Mouse (Mus musculus) erythroblast, adult 5-6 weeks (primary cell): ENCODE results near the gene Cfap45. TPM values are rescaled to one million over a fixed set of nuclear protein-coding genes. Genes with fewer than 3 reads are reported as not detected.
A peak's percentile ranks its signal among the peaks of the same experiment; 100 is the strongest.

Experiments used
- ATAC-seq: replicated peaks from 2 replicates; pipeline ENCODE4 v1.8.0; 2016; ENCODE audit warnings: moderate number of reproducible peaks, mild to moderate bottlenecking, moderate TSS enrichment, inconsistent platforms; ENCODE audit not compliant: poor library complexity, low FRiP score, severe bottlenecking
- total RNA-seq, 2 experiments: library from RNA; stranded (forward) in 1 of 2; stranded (reverse) in 1 of 2; fragments of 150-400 nt in 1 of 2; fragments of 200-764, 138-1000 nt in 1 of 2; gene quantifications; 2 replicates each; pipeline versions ENCODE4 v1.2.3 to v1.2.4; 2015 to 2017; ENCODE audit warnings: low replicate concordance in 2 of 2

Gene Cfap45
- total RNA-seq (2015; ENCODE audit: low replicate concordance) (not detected in 2 replicates), total RNA-seq (2017; ENCODE audit: low replicate concordance) (0.28 TPM in 1 of 2 replicates, not detected in the other)

GRCm38 (mm10) chr1:172520576-172521440 is at the start of gene Cfap45:
Gene Cfap45 (plus strand): TSS chr1:172520801.
- ATAC-seq, result no peak

- no peak for ATAC-seq
Observed at GRCm38 (mm10) chr1:172472909-172473308, 47.7 kb upstream of the Cfap45 start.

- no peak for ATAC-seq
Observed at GRCm38 (mm10) chr1:172474196-172474595, 46.4 kb upstream of the Cfap45 start.

GRCm38 (mm10) chr1:172475054-172475741 is 45.4 kb upstream of the Cfap45 start, which contains the start of gene Slamf9:
Gene Slamf9 (plus strand): TSS chr1:172475358.
- ATAC-seq, result no peak

GRCm38 (mm10) chr1:172478020-172478419 is 42.6 kb upstream of the Cfap45 start:
- ATAC-seq, result no peak

GRCm38 (mm10) chr1:172480376-172480775 is 40.2 kb upstream of the Cfap45 start:
- ATAC-seq, result no peak

- no peak for ATAC-seq
Observed at GRCm38 (mm10) chr1:172481111-172481510, 39.5 kb upstream of the Cfap45 start.

- no peak for ATAC-seq
Observed at GRCm38 (mm10) chr1:172481540-172482280, 38.9 kb upstream of the Cfap45 start, which contains the start of gene Igsf9. Gene Igsf9 (plus strand): TSS chr1:172481788.

GRCm38 (mm10) chr1:172482518-172483360 is 37.9 kb upstream of the Cfap45 start:
- 0 out of 2 replicates have a peak, but pooled peaks have one; percentile 13 for ATAC-seq

- no peak for ATAC-seq
Observed at GRCm38 (mm10) chr1:172483361-172483660, 37.3 kb upstream of the Cfap45 start.

GRCm38 (mm10) chr1:172484236-172484635 is 36.4 kb upstream of the Cfap45 start:
- ATAC-seq, result no peak

- ATAC-seq, result no peak
Observed at GRCm38 (mm10) chr1:172484671-172485070, 35.9 kb upstream of the Cfap45 start.

- no peak for ATAC-seq
Observed at GRCm38 (mm10) chr1:172485821-172486220, 34.8 kb upstream of the Cfap45 start.

- no peak for ATAC-seq
Observed at GRCm38 (mm10) chr1:172486236-172486635, 34.4 kb upstream of the Cfap45 start.

GRCm38 (mm10) chr1:172486651-172487050 is 34.0 kb upstream of the Cfap45 start:
- no peak for ATAC-seq

GRCm38 (mm10) chr1:172487859-172488258 is 32.7 kb upstream of the Cfap45 start:
- ATAC-seq, result no peak

- no peak for ATAC-seq
Observed at GRCm38 (mm10) chr1:172488831-172489230, 31.8 kb upstream of the Cfap45 start.

GRCm38 (mm10) chr1:172489585-172490250 is 30.9 kb upstream of the Cfap45 start:
- ATAC-seq, result 0 out of 2 replicates have a peak, but pooled peaks have one; percentile 3

GRCm38 (mm10) chr1:172490261-172490661 is 30.3 kb upstream of the Cfap45 start:
- ATAC-seq, result peak; percentile 57
